Mouse (Mus musculus) CH12.LX (cell line): ENCODE measurements at regions not wholly inside any gene's neighbourhood (a gene's known extent, or its start where the extent isn't known, plus 50 kb on each side); places are given as distances from the start of the nearest gene placed in this dataset.

Experiments
- CTCF ChIP-seq, 2 experiments: IDR thresholded peaks in 1 of 2; conservative IDR thresholded peaks in 1 of 2; 2 replicates each; pipeline ENCODE4 v1.5.1; 2011 to 2012; ENCODE audit warnings: low read depth in 2 of 2, low read length in 2 of 2, improper control_type of control experiment in 1 of 2, inconsistent platforms in 1 of 2, mild to moderate bottlenecking in 1 of 2, moderate library complexity in 1 of 2
- EP300 ChIP-seq: IDR thresholded peaks from 2 replicates; pipeline ENCODE4 v1.6.1; 2011; ENCODE audit warnings: low read length, improper control_type of control experiment
- HCFC1 ChIP-seq: IDR thresholded peaks from 2 replicates; pipeline ENCODE4 v1.6.1; 2012; ENCODE audit warnings: low read depth, mild to moderate bottlenecking, inconsistent platforms, low read length, improper control_type of control experiment
- IRF4 ChIP-seq: IDR thresholded peaks from 2 replicates; pipeline ENCODE4 v1.6.1; 2014; ENCODE audit warnings: low read depth, mild to moderate bottlenecking, inconsistent platforms, low read length, improper control_type of control experiment
- JUND ChIP-seq: conservative IDR thresholded peaks from 2 replicates; pipeline ENCODE4 v1.6.1; 2011; ENCODE audit warnings: low read depth, low read length, improper control_type of control experiment
- MAX ChIP-seq: IDR thresholded peaks from 2 replicates; pipeline ENCODE4 v1.6.1; 2011; ENCODE audit warnings: low read length, improper control_type of control experiment
- PAX5 ChIP-seq: IDR thresholded peaks from 2 replicates; pipeline ENCODE4 v1.6.1; 2012; ENCODE audit warnings: low read length, inconsistent platforms, mixed read lengths
- POLR2A ChIP-seq: IDR thresholded peaks from 2 replicates; pipeline ENCODE4 v1.6.1; 2011; ENCODE audit warnings: low read depth, mild to moderate bottlenecking, improper control_type of control experiment, low read length
- POLR2AphosphoS2 ChIP-seq: IDR thresholded peaks from 2 replicates; pipeline ENCODE4 v1.6.1; 2011; ENCODE audit warnings: low read depth, low read length, improper control_type of control experiment
- RCOR1 ChIP-seq: conservative IDR thresholded peaks from 2 replicates; pipeline ENCODE4 v1.6.1; 2012; ENCODE audit warnings: low read depth, mild to moderate bottlenecking, inconsistent platforms, low read length, improper control_type of control experiment
- SIN3A ChIP-seq: IDR thresholded peaks from 2 replicates; pipeline ENCODE4 v1.6.1; 2012; ENCODE audit warnings: low read length, improper control_type of control experiment, inconsistent platforms
- USF1 ChIP-seq: IDR thresholded peaks from 2 replicates; pipeline ENCODE4 v1.6.1; 2014; ENCODE audit warnings: low read depth, mild to moderate bottlenecking, inconsistent platforms, low read length, improper control_type of control experiment

- TF ChIP-seq CTCF (conservative IDR thresholded peaks at IDR 0.05 in 1 of 2, IDR thresholded peaks at IDR 0.05 in 1 of 2; ENCODE audit: low read depth in 2 of 2, low read length in 2 of 2) (no peak), POLR2A (no peak), HCFC1 (no peak), JUND (no peak), IRF4 (no peak), RCOR1 (no peak), USF1 (no peak), POLR2AphosphoS2 (no peak), MAX (no peak), SIN3A (no peak), PAX5 (no peak), EP300 (no peak)
Observed at GRCm38 (mm10) chr10:92166057-92166456, 556.2 kb downstream of the Nedd1 start.
